Comparison of ENCODE assay signal across 26 mouse cellular contexts in genomic region chr1:52423846-52424245, GRCm38 (mm10).
DNase-seq lines count a peak whose midpoint lies in the region; ATAC-seq and TF ChIP-seq lines count a peak whose summit lies in the region.
"Had no signal": no experiment of that assay in that cellular context is flagged by ENCODE, and none has a peak within 500 bp of the region (broad histone marks: within the 10 kb centered on the region; RNA-seq: fewer than 3 reads in every experiment).

No protein-coding gene starts in this region.

- no peak for DNase-seq in gastrocnemius, adult 2 months
- no peak for DNase-seq in gastrocnemius, postnatal 10 days
- peak in 1 of 2 experiments; percentile 6 for DNase-seq in heart, adult 2 months
- DNase-seq in heart, embryonic 10.5 days (ENCODE audit: low spot score): no peak
- peak; percentile 31 for DNase-seq in heart, postnatal 0 days (ENCODE audit: low spot score)
- DNase-seq in embryo, embryonic 10.5 days (ENCODE audit: low spot score): no peak
- DNase-seq: adrenal gland, postnatal 10 days; adrenal gland, postnatal 36 days; cerebellum, adult 18-20 months; cerebellum, adult 9-11 months; cerebellum, postnatal 25 days; embryo, embryonic 11 days; gastrocnemius, postnatal 14 days; kidney, adult 2 months had no signal

- H3K4me2 ChIP-seq in heart, postnatal 0 days (ENCODE audit: low read depth, low read length): no peak overlapping the region
- H3K4me2 ChIP-seq in heart, embryonic 11.5 days: no peak overlapping the region
- H3K4me2 ChIP-seq: embryonic facial prominence, embryonic 13.5 days; forebrain, embryonic 12.5 days; forebrain, embryonic 15.5 days; heart, embryonic 12.5 days; heart, embryonic 15.5 days; hindbrain, embryonic 12.5 days; hindbrain, embryonic 15.5 days had no signal

- H3K79me2 ChIP-seq in heart, adult 2 months (replicated peaks; ENCODE audit: control insufficient read depth, insufficient read depth, low read length): no peaks in the 10 kb centered on the region

- no peak overlapping the region for H3K9ac ChIP-seq in heart, adult 2 months (ENCODE audit: low read depth, low read length)
- no peak overlapping the region for H3K9ac ChIP-seq in heart, postnatal 0 days (replicated peaks; ENCODE audit: low read depth, low read length)
- no peak overlapping the region for H3K9ac ChIP-seq in heart, embryonic 11.5 days (ENCODE audit: low read depth, low read length)
- H3K9ac ChIP-seq: embryonic facial prominence, embryonic 13.5 days; forebrain, embryonic 12.5 days; forebrain, embryonic 15.5 days; heart, embryonic 12.5 days; heart, embryonic 15.5 days; hindbrain, embryonic 12.5 days; hindbrain, embryonic 15.5 days had no signal

- TF ChIP-seq POLR2A in heart, adult 2 months (IDR thresholded peaks at IDR 0.05; ENCODE audit: insufficient read depth, low read depth, low read length): no peak

- TF ChIP-seq CTCF in gastrocnemius, adult 2 months (IDR thresholded peaks at IDR 0.05): no peak
- no peak for TF ChIP-seq CTCF in heart, adult 2 months (IDR thresholded peaks at IDR 0.05)
- no peak for TF ChIP-seq CTCF in heart, postnatal 0 days (IDR thresholded peaks at IDR 0.05; ENCODE audit: low read depth)

- peak overlapping the region; percentile 63 for H3K27ac ChIP-seq in gastrocnemius, adult 2 months
- peak overlapping the region; percentile 59 for H3K27ac ChIP-seq in heart, adult 2 months
- no peak overlapping the region for H3K27ac ChIP-seq in heart, embryonic 10.5 days
- H3K27ac ChIP-seq in heart, postnatal 0 days (ENCODE audit: low read depth): peak overlapping the region; percentile 21; the same call in 1 of the 2 replicates
- H3K27ac ChIP-seq in heart, embryonic 11.5 days (ENCODE audit: low read depth, low read length): no peak overlapping the region
- H3K27ac ChIP-seq: embryonic facial prominence, embryonic 10.5 days; embryonic facial prominence, embryonic 13.5 days; forebrain, embryonic 12.5 days; forebrain, embryonic 15.5 days; heart, embryonic 15.5 days; hindbrain, embryonic 12.5 days; hindbrain, embryonic 15.5 days had no signal

- WGBS in heart, adult 2 months: 35% methylated on average over 1 of the region's 1 CpGs
- 49% methylated on average over 1 of the region's 1 CpGs for WGBS in heart, embryonic 10.5 days
- WGBS in heart, postnatal 0 days: 60% methylated on average over 1 of the region's 1 CpGs
- WGBS in heart, embryonic 11.5 days (ENCODE audit: insufficient replicate concordance): 67% methylated on average over 1 of the region's 1 CpGs

- no peaks in the 10 kb centered on the region for H3K9me3 ChIP-seq in heart, embryonic 10.5 days
- H3K9me3 ChIP-seq in heart, postnatal 0 days (replicated peaks; ENCODE audit: control insufficient read depth, low read length): no peaks in the 10 kb centered on the region
- no peaks in the 10 kb centered on the region for H3K9me3 ChIP-seq in heart, embryonic 11.5 days (replicated peaks; ENCODE audit: control insufficient read depth, low read length)
- H3K9me3 ChIP-seq: embryonic facial prominence, embryonic 10.5 days; embryonic facial prominence, embryonic 13.5 days; forebrain, embryonic 12.5 days; forebrain, embryonic 15.5 days; heart, embryonic 12.5 days; heart, embryonic 15.5 days; hindbrain, embryonic 12.5 days; hindbrain, embryonic 15.5 days had no signal

- intact Hi-C loops in gastrocnemius, adult 2 months (cut with DNase I): no loop called here
- intact Hi-C loops in heart, adult 2 months (cut with DNase I): no loop called here

- TF ChIP-seq EP300 in heart, adult 2 months (IDR thresholded peaks at IDR 0.05; ENCODE audit: insufficient read depth, low read depth, low read length): no peak
- TF ChIP-seq EP300 in heart, postnatal 0 days (IDR thresholded peaks at IDR 0.05; ENCODE audit: low read depth): no peak

- no peak overlapping the region for H3K4me3 ChIP-seq in gastrocnemius, adult 2 months
- H3K4me3 ChIP-seq in heart, adult 2 months: no peak overlapping the region
- H3K4me3 ChIP-seq in heart, embryonic 10.5 days: no peak overlapping the region
- H3K4me3 ChIP-seq in heart, postnatal 0 days (ENCODE audit: low read depth, low read length): no peak overlapping the region
- H3K4me3 ChIP-seq in heart, embryonic 11.5 days (ENCODE audit: low read depth, low read length): no peak overlapping the region
- H3K4me3 ChIP-seq: embryonic facial prominence, embryonic 10.5 days; embryonic facial prominence, embryonic 13.5 days; erythroblast, embryonic 14.5 days; forebrain, embryonic 12.5 days; forebrain, embryonic 15.5 days; heart, embryonic 12.5 days; heart, embryonic 15.5 days; hindbrain, embryonic 12.5 days; hindbrain, embryonic 15.5 days had no signal

- no peaks in the 10 kb centered on the region for H3K36me3 ChIP-seq in heart, adult 2 months (ENCODE audit: control insufficient read depth, insufficient read depth, low read length)
- H3K36me3 ChIP-seq in heart, embryonic 10.5 days: no peaks in the 10 kb centered on the region
- H3K36me3 ChIP-seq in heart, postnatal 0 days (replicated peaks; ENCODE audit: control insufficient read depth, insufficient read depth, low read length): no peaks in the 10 kb centered on the region
- H3K36me3 ChIP-seq in heart, embryonic 11.5 days (ENCODE audit: control insufficient read depth, insufficient read depth, low read length): no peaks in the 10 kb centered on the region
- H3K36me3 ChIP-seq: embryonic facial prominence, embryonic 10.5 days; embryonic facial prominence, embryonic 13.5 days; forebrain, embryonic 12.5 days; forebrain, embryonic 15.5 days; heart, embryonic 12.5 days; heart, embryonic 15.5 days; hindbrain, embryonic 12.5 days; hindbrain, embryonic 15.5 days had no signal

- ATAC-seq in heart, postnatal 0 days (ENCODE audit: insufficient read depth, low read depth): no peak
- ATAC-seq in heart, embryonic 11.5 days (replicated peaks; ENCODE audit: insufficient number of reproducible peaks, low FRiP score, low TSS enrichment): no peak
- ATAC-seq: activated CD4-positive, CD25-positive, alpha-beta regulatory T cell, adult 4 months; forebrain, embryonic 15.5 days; intestine, postnatal 0 days had no signal

- no peaks in the 10 kb centered on the region for H3K27me3 ChIP-seq in heart, adult 2 months (ENCODE audit: control insufficient read depth, insufficient read depth, low read length)
- H3K27me3 ChIP-seq in heart, embryonic 10.5 days (ENCODE audit: insufficient read depth, poor library complexity, severe bottlenecking): no peaks in the 10 kb centered on the region
- H3K27me3 ChIP-seq in heart, postnatal 0 days (ENCODE audit: control insufficient read depth, insufficient read depth, low read length): no peaks in the 10 kb centered on the region
- no peaks in the 10 kb centered on the region for H3K27me3 ChIP-seq in heart, embryonic 11.5 days (ENCODE audit: control insufficient read depth, insufficient read depth, low read length)
- H3K27me3 ChIP-seq: embryonic facial prominence, embryonic 13.5 days; forebrain, embryonic 12.5 days; forebrain, embryonic 15.5 days; heart, embryonic 12.5 days; heart, embryonic 15.5 days; hindbrain, embryonic 12.5 days; hindbrain, embryonic 15.5 days had no signal

- peaks cover 9% of the 10 kb centered on the region for H3K4me1 ChIP-seq in heart, adult 2 months (ENCODE audit: control insufficient read depth, insufficient read depth, low read length)
- H3K4me1 ChIP-seq in heart, embryonic 10.5 days: peaks cover 8% of the 10 kb centered on the region; the same call in 1 of the 2 replicates
- H3K4me1 ChIP-seq in heart, postnatal 0 days (ENCODE audit: control insufficient read depth, insufficient read depth): no peaks in the 10 kb centered on the region
- H3K4me1 ChIP-seq in heart, embryonic 11.5 days (ENCODE audit: control insufficient read depth, insufficient read depth, low read length): peaks cover 6% of the 10 kb centered on the region; the same call in 1 of the 2 replicates
- H3K4me1 ChIP-seq: embryonic facial prominence, embryonic 10.5 days; embryonic facial prominence, embryonic 13.5 days; forebrain, embryonic 12.5 days; forebrain, embryonic 15.5 days; hindbrain, embryonic 12.5 days; hindbrain, embryonic 15.5 days had no signal

Comparison
In these comparisons a context has a peak if more than half of its experiments do, and no peak if none do; other contexts are left out.
1. H3K27ac ChIP-seq: peak in gastrocnemius, adult 2 months (single experiment), heart, adult 2 months (single experiment) and heart, postnatal 0 days (single experiment); none in heart, embryonic 10.5 days (single experiment) and heart, embryonic 11.5 days (single experiment).